27 mouse cellular contexts compared by ENCODE assay signal in genomic region chrX:37103826-37104225, GRCm38 (mm10). TPM values are rescaled to one million over a fixed set of nuclear protein-coding genes. Genes with fewer than 3 reads are reported as not detected.
DNase-seq lines count a peak whose midpoint lies in the region; ATAC-seq and TF ChIP-seq lines count a peak whose summit lies in the region.
"Had no signal": no experiment of that assay in that cellular context is flagged by ENCODE, and none has a peak within 500 bp of the region (broad histone marks: within the 10 kb centered on the region; RNA-seq: fewer than 3 reads in every experiment).

No protein-coding gene starts in this region.

- no peak overlapping the region for H3K4me3 ChIP-seq in heart, embryonic 11.5 days (ENCODE audit: low read depth, low read length)
- no peak overlapping the region for H3K4me3 ChIP-seq in left cerebral cortex, adult 2 months
- H3K4me3 ChIP-seq in MEL (ENCODE audit: control insufficient read depth in 1 of 2, insufficient read depth in 1 of 2, low read depth in 2 of 2, low read length in 2 of 2), result no peak overlapping the region
- H3K4me3 ChIP-seq: embryonic facial prominence, embryonic 15.5 days; heart, embryonic 12.5 days; hindbrain, embryonic 12.5 days; lung, embryonic 15.5 days; midbrain, embryonic 10.5 days; neural tube, embryonic 15.5 days had no signal

- ATAC-seq in heart, embryonic 11.5 days (replicated peaks; ENCODE audit: insufficient number of reproducible peaks, low FRiP score, low TSS enrichment), result no peak
- ATAC-seq in inflammation-experienced regulatory T-cells, adult 6 months, result no peak
- ATAC-seq in granulocyte monocyte progenitor cell, adult 5-6 weeks (replicated peaks; ENCODE audit: poor library complexity, severe bottlenecking), result no peak

- no peak for TF ChIP-seq EP300 in MEL (IDR thresholded peaks at IDR 0.05; ENCODE audit: low read depth in 1 of 2, low read length in 2 of 2)

- WGBS in heart, embryonic 11.5 days (ENCODE audit: insufficient replicate concordance), result 81% methylated on average over 2 of the region's 2 CpGs

- no peak for TF ChIP-seq RAD21 in MEL (IDR thresholded peaks at IDR 0.05; ENCODE audit: low read depth, low read length)

- H3K4me1 ChIP-seq in heart, embryonic 11.5 days (ENCODE audit: control insufficient read depth, insufficient read depth, low read length), result no peaks in the 10 kb centered on the region
- peaks cover 0 to 2% of the 10 kb centered on the region in 2 experiments; a peak in 2 of 4 replicates for H3K4me1 ChIP-seq in MEL (ENCODE audit: control insufficient read depth in 1 of 2, insufficient read depth in 2 of 2, low read length in 2 of 2)
- H3K4me1 ChIP-seq: embryonic facial prominence, embryonic 15.5 days; heart, embryonic 12.5 days; hindbrain, embryonic 12.5 days; lung, embryonic 15.5 days; midbrain, embryonic 10.5 days; neural tube, embryonic 15.5 days had no signal

- H3K9ac ChIP-seq in heart, embryonic 11.5 days (ENCODE audit: low read depth, low read length), result no peak overlapping the region
- H3K9ac ChIP-seq in MEL (ENCODE audit: control insufficient read depth, low read depth, low read length, poor library complexity, severe bottlenecking), result no peak overlapping the region
- H3K9ac ChIP-seq: embryonic facial prominence, embryonic 15.5 days; heart, embryonic 12.5 days; hindbrain, embryonic 12.5 days; lung, embryonic 15.5 days; neural tube, embryonic 15.5 days had no signal

- H3K4me2 ChIP-seq in heart, embryonic 11.5 days, result no peak overlapping the region
- H3K4me2 ChIP-seq: embryonic facial prominence, embryonic 15.5 days; heart, embryonic 12.5 days; hindbrain, embryonic 12.5 days; lung, embryonic 15.5 days; neural tube, embryonic 15.5 days had no signal

- no peak overlapping the region for H3K27ac ChIP-seq in heart, embryonic 11.5 days (ENCODE audit: low read depth, low read length)
- no peak overlapping the region for H3K27ac ChIP-seq in left cerebral cortex, adult 2 months
- H3K27ac ChIP-seq in MEL (ENCODE audit: control insufficient read depth, low read depth, low read length), result no peak overlapping the region
- H3K27ac ChIP-seq: embryonic facial prominence, embryonic 15.5 days; hindbrain, embryonic 12.5 days; lung, embryonic 15.5 days; midbrain, embryonic 10.5 days; neural tube, embryonic 15.5 days had no signal

- peak; percentile 33 for TF ChIP-seq CTCF in left cerebral cortex, adult 2 months (IDR thresholded peaks at IDR 0.05)
- TF ChIP-seq CTCF in MEL (IDR thresholded peaks at IDR 0.05 in 2 of 3, conservative IDR thresholded peaks at IDR 0.05 in 1 of 3; ENCODE audit: control insufficient read depth in 1 of 3, insufficient read depth in 1 of 3, low read depth in 2 of 3, low read length in 3 of 3, poor library complexity in 1 of 3, severe bottlenecking in 1 of 3), result peak in 2 of 3 experiments; percentile 18 to 26; a peak in 3 of 6 replicates

- no peaks in the 10 kb centered on the region for H3K36me3 ChIP-seq in heart, embryonic 11.5 days (ENCODE audit: control insufficient read depth, insufficient read depth, low read length)
- peaks cover 12 to 16% of the 10 kb centered on the region in 2 experiments for H3K36me3 ChIP-seq in MEL (ENCODE audit: control insufficient read depth in 1 of 2, insufficient read depth in 2 of 2, low read length in 2 of 2)
- H3K36me3 ChIP-seq: embryonic facial prominence, embryonic 15.5 days had no signal

- no peak for TF ChIP-seq POLR2A in MEL (IDR thresholded peaks at IDR 0.05; ENCODE audit: control insufficient read depth in 1 of 2, insufficient read depth in 1 of 2, low read depth in 1 of 2, low read length in 2 of 2, poor library complexity in 1 of 2)

- H3K79me2 ChIP-seq in MEL (ENCODE audit: control insufficient read depth, insufficient read depth, low read length, poor library complexity), result peaks cover 5% of the 10 kb centered on the region; the same call in 1 of the 2 replicates

- H3K27me3 ChIP-seq in heart, embryonic 11.5 days (ENCODE audit: control insufficient read depth, insufficient read depth, low read length), result no peaks in the 10 kb centered on the region
- H3K27me3 ChIP-seq in MEL (ENCODE audit: control insufficient read depth in 1 of 2, insufficient read depth in 2 of 2, low read length in 2 of 2), result no peaks in the 10 kb centered on the region
- H3K27me3 ChIP-seq: embryonic facial prominence, embryonic 15.5 days; heart, embryonic 12.5 days; hindbrain, embryonic 12.5 days; lung, embryonic 15.5 days; neural tube, embryonic 15.5 days had no signal

- DNase-seq in heart, adult 11 months, result peak; percentile 69
- no peak for DNase-seq in left cerebral cortex, adult 2 months (ENCODE audit: extremely low spot score in 1 of 2, low spot score in 2 of 2)
- DNase-seq in left cerebral cortex, adult 18-20 months (ENCODE audit: low spot score in 2 of 2), result no peak
- DNase-seq in 3T3-L1 (ENCODE audit: low read depth, low spot score), result peak; percentile 1
- no peak for DNase-seq in MEL (ENCODE audit: low read depth, low spot score)
- DNase-seq: adrenal gland, postnatal 36 days; cerebellum, adult 9-10 months; heart, postnatal 10 days; kidney, postnatal 4 days; right cerebral cortex, adult 18-20 months; right cerebral cortex, postnatal 4 days had no signal

- intact Hi-C loops in left cerebral cortex, adult 2 months (cut with DNase I), result no loop called here

- no peaks in the 10 kb centered on the region for H3K9me3 ChIP-seq in heart, embryonic 11.5 days (replicated peaks; ENCODE audit: control insufficient read depth, low read length)
- no peaks in the 10 kb centered on the region for H3K9me3 ChIP-seq in MEL (replicated peaks; ENCODE audit: insufficient read depth, low read length)
- H3K9me3 ChIP-seq: embryonic facial prominence, embryonic 15.5 days; heart, embryonic 12.5 days; hindbrain, embryonic 12.5 days; lung, embryonic 15.5 days; midbrain, embryonic 10.5 days; neural tube, embryonic 15.5 days had no signal

TF ChIP-seq in MEL, 35 proteins besides CTCF, POLR2A, EP300 and RAD21:
- no peak for TF ChIP-seq USF2 (IDR thresholded peaks at IDR 0.05; ENCODE audit: borderline replicate concordance in 1 of 2, insufficient read depth in 1 of 2, low read depth in 1 of 2, low read length in 2 of 2)
- no peak for TF ChIP-seq POLR2AphosphoS2 (IDR thresholded peaks at IDR 0.05; ENCODE audit: low read length)
- TF ChIP-seq ZKSCAN1 (IDR thresholded peaks at IDR 0.05; ENCODE audit: low read depth, low read length), result no peak

RNA-seq across cellular contexts. Expression of gene Upf3b, which starts 6.3 kb away (rescaled TPM):
- 15.0 and 16.2 TPM in 2 replicates for polyA plus RNA-seq in heart, embryonic 11.5 days (2014; fragmentation: Nextera tagmentation; extraction: Ambion mirVana)
- 10 to 100 TPM; 16.8 to 16.9 TPM for total RNA-seq in left cerebral cortex, adult 2 months (2021)
- 10 to 100 TPM; 17.4 to 18.1 TPM for total RNA-seq in left cerebral cortex, adult 18-20 months (2021)
- total RNA-seq in MEL (2012; rRNA removed), result 13.0 and 14.0 TPM in 2 replicates
- polyA plus RNA-seq in MEL (2012; ENCODE audit: insufficient read depth in 1 of 2, insufficient read length in 2 of 2, low read depth in 1 of 2, low replicate concordance in 2 of 2, missing spikeins in 1 of 2), result 10 to 100 TPM in 1 of 2 experiments, not detected in 1; 25.0 TPM
- 10 to 100 TPM; 38.3 to 47.1 (median 39.0) TPM for polyA plus RNA-seq in inflammation-experienced regulatory T-cells, adult 6 months (2017; shearing (Covaris generic))
- 48.5 and 59.1 TPM in 2 replicates for total RNA-seq in granulocyte monocyte progenitor cell, adult 5-6 weeks (2014; fragmentation: Nextera tagmentation)
- total RNA-seq in granulocyte monocyte progenitor cell, adult 5-6 weeks (2017), result 57.7 and 58.8 TPM in 2 replicates

RNA-seq across cellular contexts. Expression of gene Rpl39, which starts 18.6 kb away (rescaled TPM):
- polyA plus RNA-seq in heart, embryonic 11.5 days (2014; fragmentation: Nextera tagmentation; extraction: Ambion mirVana), result 410 and 450 TPM in 2 replicates
- total RNA-seq in left cerebral cortex, adult 2 months (2021), result 100 to 1,000 TPM; 244 to 245 TPM
- 100 to 1,000 TPM; 274 to 295 TPM for total RNA-seq in left cerebral cortex, adult 18-20 months (2021)
- 1,123 and 1,279 TPM in 2 replicates for total RNA-seq in MEL (2012; rRNA removed)
- 1,000 to 10,000 TPM in 1 of 2 experiments, not detected in 1; 1,063 TPM for polyA plus RNA-seq in MEL (2012; ENCODE audit: insufficient read depth in 1 of 2, insufficient read length in 2 of 2, low read depth in 1 of 2, low replicate concordance in 2 of 2, missing spikeins in 1 of 2)
- polyA plus RNA-seq in inflammation-experienced regulatory T-cells, adult 6 months (2017; shearing (Covaris generic)), result 1,000 to 10,000 TPM in 1 of 3 experiments, 100 to 1,000 TPM in 2; 704 to 1,016 (median 774) TPM
- 2,391 and 2,751 TPM in 2 replicates for total RNA-seq in granulocyte monocyte progenitor cell, adult 5-6 weeks (2014; fragmentation: Nextera tagmentation)
- total RNA-seq in granulocyte monocyte progenitor cell, adult 5-6 weeks (2017), result 3,105 and 3,852 TPM in 2 replicates

RNA-seq across cellular contexts. Expression of gene Nkap, which starts 22.8 kb away (rescaled TPM):
- 14.3 and 17.1 TPM in 2 replicates for polyA plus RNA-seq in heart, embryonic 11.5 days (2014; fragmentation: Nextera tagmentation; extraction: Ambion mirVana)
- 10 to 100 TPM; 13.4 to 13.9 TPM for total RNA-seq in left cerebral cortex, adult 2 months (2021)
- total RNA-seq in left cerebral cortex, adult 18-20 months (2021), result 10 to 100 TPM; 11.9 to 14.1 TPM
- total RNA-seq in MEL (2012; rRNA removed), result 9.1 and 10.5 TPM in 2 replicates
- polyA plus RNA-seq in MEL (2012; ENCODE audit: insufficient read depth in 1 of 2, insufficient read length in 2 of 2, low read depth in 1 of 2, low replicate concordance in 2 of 2, missing spikeins in 1 of 2), result 10 to 100 TPM in 1 of 2 experiments, not detected in 1; 14.5 TPM
- 10 to 100 TPM; 21.7 to 35.3 (median 33.7) TPM for polyA plus RNA-seq in inflammation-experienced regulatory T-cells, adult 6 months (2017; shearing (Covaris generic))
- 11.0 and 15.8 TPM in 2 replicates for total RNA-seq in granulocyte monocyte progenitor cell, adult 5-6 weeks (2014; fragmentation: Nextera tagmentation)
- 16.3 and 65.0 TPM in 2 replicates for total RNA-seq in granulocyte monocyte progenitor cell, adult 5-6 weeks (2017)

RNA-seq across cellular contexts. Expression of gene Sowahd, which starts 55.2 kb away (rescaled TPM):
- polyA plus RNA-seq in heart, embryonic 11.5 days (2014; fragmentation: Nextera tagmentation; extraction: Ambion mirVana), result 1.1 and 1.2 TPM in 2 replicates
- not detected for total RNA-seq in left cerebral cortex, adult 2 months (2021)
- not detected for total RNA-seq in left cerebral cortex, adult 18-20 months (2021)
- not detected in 2 replicates for total RNA-seq in MEL (2012; rRNA removed)
- polyA plus RNA-seq in MEL (2012; ENCODE audit: insufficient read depth in 1 of 2, insufficient read length in 2 of 2, low read depth in 1 of 2, low replicate concordance in 2 of 2, missing spikeins in 1 of 2), result not detected
- polyA plus RNA-seq in inflammation-experienced regulatory T-cells, adult 6 months (2017; shearing (Covaris generic)), result not detected
- total RNA-seq in granulocyte monocyte progenitor cell, adult 5-6 weeks (2014; fragmentation: Nextera tagmentation), result 0.38 TPM in 1 of 2 replicates, not detected in the other
- total RNA-seq in granulocyte monocyte progenitor cell, adult 5-6 weeks (2017), result 0.15 and 1.2 TPM in 2 replicates
- total RNA-seq: common myeloid progenitor, adult 5-6 weeks; heart, postnatal 10 days; layer of hippocampus, postnatal 10 days; liver, adult 2 months had no signal
- polyA plus RNA-seq: embryonic facial prominence, embryonic 15.5 days; forebrain, embryonic 11.5 days; hindbrain, embryonic 12.5 days; kidney, embryonic 14.5 days; limb, embryonic 11.5 days; liver, adult 2 months; lung, embryonic 15.5 days; midbrain, embryonic 10.5 days; neural tube, embryonic 15.5 days; urinary bladder, adult 2 months had no signal

Comparison
In these comparisons a context has a peak if more than half of its experiments do, and no peak if none do; other contexts are left out.
1. DNase-seq: peak in heart, adult 11 months (single experiment) and 3T3-L1 (single experiment); none in left cerebral cortex, adult 2 months (0 of 2), left cerebral cortex, adult 18-20 months (0 of 2) and MEL (single experiment).